Mouse (Mus musculus) adrenal gland, adult (tissue): ENCODE data around the gene Vmn1r233.

Source experiments
- DNase-seq, 2 experiments: peaks; one replicate each; pipeline ENCODE4 v3.0.0; 2022 to 2023; ENCODE audit warnings: low spot score in 1 of 2; ENCODE audit not compliant: inconsistent age in 2 of 2

The Vmn1r233 gene

GRCm38 (mm10) chr17:20996364-20996763 lies at the start of gene Vmn1r233:
Gene Vmn1r233 (minus strand): TSS chr17:20996464.
- no peak for DNase-seq

GRCm38 (mm10) chr17:21018410-21019080 lies 22.3 kb upstream of the Vmn1r233 start:
- DNase-seq, result no peak

- DNase-seq, result peak; percentile 7 to 55
Measured at GRCm38 (mm10) chr17:21009726-21010125, 13.5 kb upstream of the Vmn1r233 start.

- peak; percentile 90 to 97 for DNase-seq
Measured at GRCm38 (mm10) chr17:21008382-21009331, 12.4 kb upstream of the Vmn1r233 start, which contains the start of gene Zfp160. Gene Zfp160 (plus strand): TSS chr17:21008903.

GRCm38 (mm10) chr17:20993716-20994115 lies 2.5 kb downstream of the Vmn1r233 start:
- DNase-seq, result no peak

GRCm38 (mm10) chr17:20966681-20967080 lies 29.6 kb downstream of the Vmn1r233 start:
- peak in 1 of 2 experiments; percentile 55 for DNase-seq

GRCm38 (mm10) chr17:20965421-20965820 lies 30.8 kb downstream of the Vmn1r233 start:
- peak in 1 of 2 experiments; percentile 24 for DNase-seq

- DNase-seq, result no peak
Measured at GRCm38 (mm10) chr17:20960386-20960785, 35.9 kb downstream of the Vmn1r233 start.

GRCm38 (mm10) chr17:20946636-20947035 lies 49.6 kb downstream of the Vmn1r233 start:
- peak in 1 of 2 experiments; percentile 58 for DNase-seq

GRCm38 (mm10) chr17:20946026-20946565 lies 50.2 kb downstream of the Vmn1r233 start:
- peak; percentile 25 to 70 for DNase-seq

GRCm38 (mm10) chr17:20944985-20945891 lies 51.0 kb downstream of the Vmn1r233 start, which contains the start of gene Ppp2r1a:
Gene Ppp2r1a (plus strand): TSS chr17:20945311.
- DNase-seq, result peak; percentile 99 to 100

GRCm38 (mm10) chr17:20944226-20944625 lies 52.0 kb downstream of the Vmn1r233 start:
- peak in 1 of 2 experiments; percentile 50 for DNase-seq
